Mouse (Mus musculus): ENCODE measurements at regions not wholly inside any gene's neighbourhood (a gene's known extent, or its start where the extent isn't known, plus 50 kb on each side); places are given as distances from the start of the nearest gene placed in this dataset.

- no peaks in the 10 kb centered on the region for H3K27me3 ChIP-seq (ENCODE audit: control insufficient read depth, insufficient read depth, low read length)
- TF ChIP-seq CTCF (IDR thresholded peaks at IDR 0.05; ENCODE audit: control insufficient read depth, insufficient read depth, insufficient replicate concordance, low read depth, low read length), result no peak
- TF ChIP-seq POLR2A (IDR thresholded peaks at IDR 0.05; ENCODE audit: control insufficient read depth, low read depth, low read length), result no peak
- no peak overlapping the region for H3K27ac ChIP-seq (ENCODE audit: control insufficient read depth, insufficient read depth, low read depth, low read length)
- H3K4me3 ChIP-seq (ENCODE audit: control insufficient read depth, low read depth, low read length), result no peak overlapping the region
- H3K36me3 ChIP-seq (ENCODE audit: control insufficient read depth, insufficient read depth, low read length), result no peaks in the 10 kb centered on the region
- no peaks in the 10 kb centered on the region for H3K4me1 ChIP-seq (ENCODE audit: control insufficient read depth, insufficient read depth, low read length)
Measured at GRCm38 (mm10) chr10:99430175-99430574, 167.1 kb downstream of the Dusp6 start.

GRCm38 (mm10) chr10:99430669-99431561, 167.9 kb downstream of the Dusp6 start:
- H3K27me3 ChIP-seq (ENCODE audit: control insufficient read depth, insufficient read depth, low read length), result no peaks in the 10 kb centered on the region
- H3K4me1 ChIP-seq (ENCODE audit: control insufficient read depth, insufficient read depth, low read length), result no peaks in the 10 kb centered on the region
- H3K4me3 ChIP-seq (ENCODE audit: control insufficient read depth, low read depth, low read length), result no peak overlapping the region
- H3K27ac ChIP-seq (ENCODE audit: control insufficient read depth, insufficient read depth, low read depth, low read length), result no peak overlapping the region
- TF ChIP-seq POLR2A (IDR thresholded peaks at IDR 0.05; ENCODE audit: control insufficient read depth, low read depth, low read length) (no peak), CTCF (IDR thresholded peaks at IDR 0.05; ENCODE audit: control insufficient read depth, insufficient read depth, insufficient replicate concordance, low read depth, low read length) (no peak)
- no peaks in the 10 kb centered on the region for H3K36me3 ChIP-seq (ENCODE audit: control insufficient read depth, insufficient read depth, low read length)

GRCm38 (mm10) chr10:99437060-99437459, 174.0 kb downstream of the Dusp6 start:
- H3K36me3 ChIP-seq (ENCODE audit: control insufficient read depth, insufficient read depth, low read length), result no peaks in the 10 kb centered on the region
- H3K4me3 ChIP-seq (ENCODE audit: control insufficient read depth, low read depth, low read length), result no peak overlapping the region
- no peak for TF ChIP-seq CTCF (IDR thresholded peaks at IDR 0.05; ENCODE audit: control insufficient read depth, insufficient read depth, insufficient replicate concordance, low read depth, low read length)
- TF ChIP-seq POLR2A (IDR thresholded peaks at IDR 0.05; ENCODE audit: control insufficient read depth, low read depth, low read length), result no peak
- no peaks in the 10 kb centered on the region for H3K4me1 ChIP-seq (ENCODE audit: control insufficient read depth, insufficient read depth, low read length)
- no peak overlapping the region for H3K27ac ChIP-seq (ENCODE audit: control insufficient read depth, insufficient read depth, low read depth, low read length)
- H3K27me3 ChIP-seq (ENCODE audit: control insufficient read depth, insufficient read depth, low read length), result no peaks in the 10 kb centered on the region

- H3K27ac ChIP-seq (ENCODE audit: control insufficient read depth, insufficient read depth, low read depth, low read length), result no peak overlapping the region
- H3K4me3 ChIP-seq (ENCODE audit: control insufficient read depth, low read depth, low read length), result no peak overlapping the region
Measured at GRCm38 (mm10) chr10:99440169-99440568, 177.1 kb downstream of the Dusp6 start.

GRCm38 (mm10) chr10:99441014-99441413, 178.0 kb downstream of the Dusp6 start:
- Histone ChIP-seq H3K27me3 (ENCODE audit: control insufficient read depth, insufficient read depth, low read length) (no peaks in the 10 kb centered on the region), H3K27ac (ENCODE audit: control insufficient read depth, insufficient read depth, low read depth, low read length) (no peak overlapping the region), H3K36me3 (ENCODE audit: control insufficient read depth, insufficient read depth, low read length) (no peaks in the 10 kb centered on the region), H3K4me3 (ENCODE audit: control insufficient read depth, low read depth, low read length) (no peak overlapping the region), H3K4me1 (ENCODE audit: control insufficient read depth, insufficient read depth, low read length) (no peaks in the 10 kb centered on the region)
- TF ChIP-seq POLR2A (IDR thresholded peaks at IDR 0.05; ENCODE audit: control insufficient read depth, low read depth, low read length), result no peak
- TF ChIP-seq CTCF (IDR thresholded peaks at IDR 0.05; ENCODE audit: control insufficient read depth, insufficient read depth, insufficient replicate concordance, low read depth, low read length), result no peak

More at GRCm38 (mm10) chr10:99440169-99440568, 177.1 kb downstream of the Dusp6 start:
- no peaks in the 10 kb centered on the region for H3K4me1 ChIP-seq (ENCODE audit: control insufficient read depth, insufficient read depth, low read length)
- TF ChIP-seq POLR2A (IDR thresholded peaks at IDR 0.05; ENCODE audit: control insufficient read depth, low read depth, low read length), result no peak
- TF ChIP-seq CTCF (IDR thresholded peaks at IDR 0.05; ENCODE audit: control insufficient read depth, insufficient read depth, insufficient replicate concordance, low read depth, low read length), result no peak
- no peaks in the 10 kb centered on the region for H3K27me3 ChIP-seq (ENCODE audit: control insufficient read depth, insufficient read depth, low read length)
- no peaks in the 10 kb centered on the region for H3K36me3 ChIP-seq (ENCODE audit: control insufficient read depth, insufficient read depth, low read length)

- Histone ChIP-seq H3K27ac (ENCODE audit: control insufficient read depth, insufficient read depth, low read depth, low read length) (no peak overlapping the region), H3K4me1 (ENCODE audit: control insufficient read depth, insufficient read depth, low read length) (no peaks in the 10 kb centered on the region), H3K36me3 (ENCODE audit: control insufficient read depth, insufficient read depth, low read length) (no peaks in the 10 kb centered on the region), H3K27me3 (ENCODE audit: control insufficient read depth, insufficient read depth, low read length) (no peaks in the 10 kb centered on the region), H3K4me3 (ENCODE audit: control insufficient read depth, low read depth, low read length) (no peak overlapping the region)
- TF ChIP-seq POLR2A (IDR thresholded peaks at IDR 0.05; ENCODE audit: control insufficient read depth, low read depth, low read length) (no peak), CTCF (IDR thresholded peaks at IDR 0.05; ENCODE audit: control insufficient read depth, insufficient read depth, insufficient replicate concordance, low read depth, low read length) (no peak)
Measured at GRCm38 (mm10) chr10:99441931-99442330, 178.9 kb downstream of the Dusp6 start.

GRCm38 (mm10) chr10:99443453-99444170, 180.6 kb downstream of the Dusp6 start:
- Histone ChIP-seq H3K4me3 (ENCODE audit: control insufficient read depth, low read depth, low read length) (no peak overlapping the region), H3K36me3 (ENCODE audit: control insufficient read depth, insufficient read depth, low read length) (no peaks in the 10 kb centered on the region), H3K4me1 (ENCODE audit: control insufficient read depth, insufficient read depth, low read length) (no peaks in the 10 kb centered on the region), H3K27ac (ENCODE audit: control insufficient read depth, insufficient read depth, low read depth, low read length) (no peak overlapping the region), H3K27me3 (ENCODE audit: control insufficient read depth, insufficient read depth, low read length) (no peaks in the 10 kb centered on the region)
- TF ChIP-seq CTCF (IDR thresholded peaks at IDR 0.05; ENCODE audit: control insufficient read depth, insufficient read depth, insufficient replicate concordance, low read depth, low read length) (no peak), POLR2A (IDR thresholded peaks at IDR 0.05; ENCODE audit: control insufficient read depth, low read depth, low read length) (no peak)
